Mouse (Mus musculus) frontal cortex, adult 2 months (tissue): ENCODE data around the gene Tprgl. TPM values are rescaled to one million over a fixed set of nuclear protein-coding genes. Genes with fewer than 3 reads are reported as not detected.
A peak's percentile ranks its signal among the peaks of the same experiment; 100 is the strongest.

ENCODE experiments used
- DNase-seq, 2 experiments: peaks; one replicate each; pipeline ENCODE4 v3.0.0; 2022; ENCODE audit warnings: low spot score in 1 of 2; ENCODE audit errors: extremely low spot score in 1 of 2
- polyA plus RNA-seq: library from polyadenylated mRNA; depleted of rRNA; stranded (reverse); fragments of >200 nt; gene quantifications from 2 replicates; pipeline ENCODE4 v1.2.3, GENCODE M21; 2012; rRNA removed

Gene Tprgl
- 200 and 202 TPM in 2 replicates for polyA plus RNA-seq

DNA sequence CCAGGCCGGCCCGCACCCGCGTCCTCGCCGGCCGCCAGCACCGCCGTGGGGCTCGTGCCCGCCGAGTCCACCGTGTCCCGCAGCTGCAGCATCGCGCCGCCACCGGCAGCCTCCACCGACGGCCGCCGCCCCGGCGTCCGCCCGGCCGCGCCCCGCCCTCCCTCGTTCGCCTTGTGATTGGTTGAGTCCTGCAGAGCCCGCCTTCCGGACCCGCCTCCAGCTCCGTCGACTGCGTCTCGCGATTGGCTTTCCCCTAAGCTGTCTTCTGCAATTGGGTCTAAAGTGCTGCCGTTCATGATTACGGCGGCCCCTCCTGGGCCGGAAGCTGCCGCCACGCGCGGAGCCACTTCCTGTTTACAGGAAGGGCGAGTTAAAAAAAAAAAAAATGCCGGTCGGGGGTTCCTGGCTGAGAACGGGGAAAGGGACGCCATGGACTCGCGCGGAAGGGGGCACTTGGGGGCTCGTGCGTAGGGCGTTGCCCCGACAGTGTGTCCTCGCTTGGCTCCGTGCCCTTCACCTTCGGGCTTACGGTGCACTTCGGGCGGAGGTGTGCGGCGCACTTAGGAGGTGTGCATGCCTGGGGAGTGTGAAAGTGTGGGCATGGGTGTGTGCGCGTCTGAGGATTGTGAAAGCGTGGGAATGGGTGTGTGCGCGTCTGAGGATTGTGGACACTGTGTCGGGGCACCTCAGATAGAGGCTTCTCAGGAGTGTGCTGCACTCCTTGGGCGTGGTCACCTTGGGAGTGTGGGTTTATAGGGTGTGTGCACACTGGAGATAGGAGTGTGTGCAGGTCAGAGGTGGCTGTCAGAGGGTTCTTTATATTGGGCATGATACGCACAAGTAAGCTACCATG, at the start of gene Tprgl:
Tprgl (minus strand) TSS at position 129 of the 853 bp plus-strand sequence.
- peak; percentile 95 to 97 for DNase-seq

- no peak for DNase-seq
Measured at GRCm38 (mm10) chr4:154209825-154210224, 49.4 kb upstream of the Tprgl start.

DNA sequence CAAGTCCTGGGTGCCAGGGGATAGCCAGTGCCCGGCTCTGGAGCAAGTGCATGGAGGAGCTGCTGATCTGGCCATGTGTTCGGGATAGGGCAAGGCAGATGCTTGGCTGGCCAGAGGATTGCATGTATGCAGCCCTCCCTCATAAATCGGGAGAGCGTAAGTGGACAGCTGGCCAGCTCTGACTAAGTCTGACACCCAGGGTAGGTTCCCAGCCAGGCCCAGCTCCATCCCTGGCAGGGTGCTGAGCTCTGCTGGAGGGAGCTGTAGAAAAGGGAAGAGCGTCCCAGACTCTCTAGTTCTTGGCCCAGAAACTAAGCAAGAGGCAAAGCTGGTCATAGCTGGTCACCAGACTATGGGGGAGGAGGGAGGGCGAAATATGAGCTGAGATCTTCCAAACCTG, 48.6 kb upstream of the Tprgl start:
- no peak for DNase-seq

GRCm38 (mm10) chr4:154207261-154207660, 46.8 kb upstream of the Tprgl start:
- peak in 1 of 2 experiments; percentile 76 for DNase-seq

GRCm38 (mm10) chr4:154205392-154205791, 44.9 kb upstream of the Tprgl start:
- no peak for DNase-seq

DNA sequence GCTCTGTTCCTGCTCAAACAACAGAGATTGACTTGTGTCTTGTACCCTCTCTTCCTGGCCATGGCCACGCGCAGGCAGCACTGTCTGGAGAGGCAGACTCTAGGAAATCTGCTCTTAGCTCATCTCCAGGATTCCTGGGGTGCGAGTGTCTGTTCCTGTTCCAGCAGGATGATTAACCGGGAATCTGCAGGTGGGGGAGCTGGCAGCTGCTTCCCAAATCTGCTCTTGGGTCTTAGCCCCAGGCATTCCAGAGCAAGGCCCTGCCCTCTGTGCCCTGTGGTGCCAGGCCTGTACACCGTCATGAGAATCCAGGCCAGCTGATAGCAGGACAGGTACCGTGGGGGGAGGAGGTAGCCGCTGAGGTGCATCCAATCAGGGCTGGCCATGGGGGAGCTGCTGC, 44.1 kb upstream of the Tprgl start:
- no peak for DNase-seq

DNA sequence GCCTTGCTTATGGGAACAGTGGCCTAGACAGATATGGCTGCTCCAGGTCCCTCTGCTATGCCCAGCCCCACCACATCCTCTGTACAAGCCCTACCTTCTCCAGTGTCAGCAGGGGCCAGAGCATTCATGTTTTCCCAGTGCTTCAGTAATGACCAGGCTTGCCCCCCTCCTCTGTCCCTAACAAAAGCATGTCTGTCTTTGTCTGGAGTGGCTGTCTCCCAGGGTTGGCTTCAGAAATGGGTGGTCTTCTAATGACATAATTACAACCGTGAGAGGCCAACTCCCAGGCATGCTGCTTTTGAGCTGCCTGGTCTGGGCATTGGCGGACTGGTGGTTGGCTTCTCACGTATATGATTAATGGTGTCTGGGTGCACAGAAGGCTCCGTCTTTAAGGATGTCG, 41.0 kb upstream of the Tprgl start:
- no peak for DNase-seq

DNA sequence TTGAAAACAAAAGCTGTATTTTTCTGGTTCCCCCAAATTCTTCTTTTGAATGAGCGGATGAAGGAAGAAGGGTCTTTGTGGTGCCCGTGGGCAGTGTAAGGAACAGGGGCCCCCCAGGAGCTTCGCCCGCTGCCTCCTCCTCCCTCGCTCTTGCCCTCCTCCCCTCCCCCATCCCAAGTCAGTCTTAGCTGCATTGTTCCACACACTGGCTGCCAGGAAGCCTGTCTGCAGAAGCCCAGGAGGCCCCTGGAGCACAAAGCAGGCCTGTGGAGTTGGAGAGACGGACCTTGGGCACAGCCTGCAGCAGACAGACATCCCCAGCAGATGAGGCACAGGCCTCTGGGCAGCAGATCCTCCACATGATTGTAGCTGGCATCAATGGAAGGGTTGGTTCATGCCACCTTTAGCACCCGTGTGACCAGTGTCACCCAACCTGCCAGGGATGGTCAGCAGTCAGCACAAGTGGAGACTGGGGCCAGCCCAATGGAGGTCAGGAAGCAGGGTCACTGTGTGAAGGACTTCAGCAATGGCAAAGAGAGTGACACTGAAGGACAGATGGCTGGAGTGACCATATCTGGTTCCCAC, 38.0 kb upstream of the Tprgl start:
- DNase-seq = no peak

DNA sequence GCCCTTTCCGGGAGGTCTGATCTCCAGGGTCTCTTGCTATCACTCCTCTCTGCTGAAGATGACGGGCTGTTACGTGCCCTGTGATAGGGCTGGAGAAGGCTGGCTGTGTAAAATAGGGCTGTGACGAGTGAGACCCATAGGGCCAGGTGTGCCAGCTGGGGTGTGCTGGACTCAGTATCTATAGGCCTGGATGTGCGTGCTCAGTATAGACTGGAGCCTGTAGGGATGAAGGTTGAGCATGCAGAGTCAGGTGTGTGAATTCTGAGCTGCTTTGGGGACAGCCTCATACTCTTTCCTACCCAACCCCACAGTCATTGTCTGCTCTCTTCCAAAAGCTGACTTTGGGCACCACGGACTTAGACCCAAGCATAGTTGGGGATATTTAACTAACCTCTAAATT, 37.5 kb upstream of the Tprgl start:
- DNase-seq = no peak

- no peak for DNase-seq
Measured at GRCm38 (mm10) chr4:154188948-154189347, 28.5 kb upstream of the Tprgl start.

- no peak for DNase-seq
Measured at GRCm38 (mm10) chr4:154186002-154186537, 25.6 kb upstream of the Tprgl start.

DNA sequence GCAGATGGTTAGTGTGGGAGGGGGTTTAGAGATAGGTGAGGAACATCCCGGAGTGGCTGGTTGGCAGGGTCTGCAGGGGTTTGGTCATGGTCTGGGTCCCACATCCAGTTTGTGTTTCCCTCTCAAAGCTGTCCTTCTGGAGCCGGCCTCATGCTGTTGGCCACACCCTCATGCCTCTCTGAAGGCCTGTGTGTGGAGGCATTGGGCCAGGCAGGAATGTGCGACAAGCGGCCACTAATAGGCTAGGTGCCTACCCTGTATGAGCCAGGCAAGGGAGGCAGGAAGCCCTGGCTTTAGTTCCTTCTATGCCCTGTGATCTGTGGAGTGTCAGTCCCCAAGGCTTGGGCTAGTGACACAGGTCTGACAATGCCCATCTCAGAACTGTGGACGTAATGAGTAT, 24.5 kb upstream of the Tprgl start:
- DNase-seq = no peak

GRCm38 (mm10) chr4:154183566-154183965, 23.1 kb upstream of the Tprgl start:
- DNase-seq = no peak

DNA sequence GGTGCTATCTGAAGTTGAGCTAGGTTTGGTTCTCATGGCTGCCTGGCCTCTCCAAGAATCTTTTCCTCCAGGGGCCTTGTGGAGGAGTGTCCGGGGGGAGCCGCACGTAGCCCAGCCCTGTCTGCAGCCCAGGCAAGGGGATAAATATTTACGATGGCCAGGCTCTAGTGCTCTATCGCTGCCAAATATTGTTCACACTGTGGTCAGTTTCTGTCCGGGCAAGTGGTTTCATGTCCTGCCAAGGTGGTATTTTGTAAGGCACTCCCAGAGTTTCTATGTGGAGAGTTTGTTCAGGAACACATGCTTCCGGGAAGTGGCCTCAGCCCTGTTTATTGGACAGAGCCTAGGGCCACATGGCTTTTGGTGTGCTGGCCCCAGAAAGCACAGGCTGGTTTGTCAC, 20.5 kb upstream of the Tprgl start:
- DNase-seq = no peak

DNA sequence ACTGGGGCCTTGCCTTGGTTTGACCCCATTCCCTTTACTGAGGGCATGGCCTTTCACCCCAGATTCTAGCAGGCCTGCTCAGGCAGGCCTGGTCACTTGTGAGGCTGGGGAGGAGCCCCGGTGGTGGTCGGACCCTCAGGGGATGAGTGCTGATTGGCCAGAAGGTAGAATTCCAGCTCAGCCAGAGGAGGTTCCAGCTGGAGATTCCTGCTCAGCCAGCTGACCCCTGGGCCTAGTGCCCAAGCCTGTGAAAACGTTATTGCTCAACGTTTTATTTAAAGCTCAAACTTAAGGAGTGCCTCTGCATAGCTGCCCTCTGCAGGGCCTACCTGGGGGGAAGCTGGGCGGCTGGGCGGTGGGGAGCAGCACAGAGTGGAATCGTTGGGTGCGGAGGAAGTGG, 16.8 kb upstream of the Tprgl start:
- DNase-seq = no peak

DNA sequence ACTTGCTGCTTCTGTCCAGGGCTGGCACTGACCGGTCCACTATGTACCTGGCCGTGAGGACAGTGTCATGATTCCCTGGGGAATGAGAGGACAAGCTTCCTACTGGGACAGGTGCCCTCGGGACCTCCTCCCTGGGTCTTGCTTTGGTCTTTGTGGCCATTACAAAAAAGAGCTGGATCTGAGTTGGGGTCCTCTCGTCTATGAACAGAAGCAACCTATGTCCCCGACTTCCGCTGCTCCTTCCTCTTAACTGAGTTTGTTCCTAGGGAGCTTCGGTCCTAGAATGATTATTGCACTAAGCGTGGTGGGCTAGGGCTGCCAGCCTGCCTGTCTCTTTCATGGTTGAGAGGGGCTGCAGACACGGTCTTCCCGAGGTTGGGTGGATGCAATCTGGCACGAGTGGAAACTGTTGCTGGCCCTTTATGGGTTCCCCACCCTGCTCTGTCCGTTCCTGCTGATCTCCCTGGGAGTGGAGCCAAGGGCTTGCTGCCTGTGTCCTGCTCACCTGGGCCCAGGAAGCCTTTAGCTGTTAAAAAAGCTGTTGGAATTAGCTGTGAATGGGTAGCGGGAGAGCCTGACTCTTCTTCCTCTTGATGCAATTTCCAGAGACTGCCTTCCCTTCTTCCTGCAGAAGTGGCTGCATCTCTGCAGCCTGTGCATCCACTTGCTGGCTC, 11.6 kb upstream of the Tprgl start:
- DNase-seq = no peak

GRCm38 (mm10) chr4:154171151-154171930, 10.9 kb upstream of the Tprgl start:
- no peak for DNase-seq

- peak in 1 of 2 experiments; percentile 38 for DNase-seq
Measured at GRCm38 (mm10) chr4:154170506-154171150, 10.2 kb upstream of the Tprgl start, which contains the start of gene Megf6. Gene Megf6 (plus strand): TSS chr4:154170730.

- DNase-seq = no peak
Measured at GRCm38 (mm10) chr4:154170021-154170420, 9.6 kb upstream of the Tprgl start.

GRCm38 (mm10) chr4:154167053-154167452, 6.6 kb upstream of the Tprgl start:
- DNase-seq = peak in 1 of 2 experiments; percentile 67
